Mouse (Mus musculus): Measurements from ENCODE around the gene Matn1.
A peak's percentile ranks its signal among the peaks of the same experiment; 100 is the strongest.

Gene Matn1

DNA sequence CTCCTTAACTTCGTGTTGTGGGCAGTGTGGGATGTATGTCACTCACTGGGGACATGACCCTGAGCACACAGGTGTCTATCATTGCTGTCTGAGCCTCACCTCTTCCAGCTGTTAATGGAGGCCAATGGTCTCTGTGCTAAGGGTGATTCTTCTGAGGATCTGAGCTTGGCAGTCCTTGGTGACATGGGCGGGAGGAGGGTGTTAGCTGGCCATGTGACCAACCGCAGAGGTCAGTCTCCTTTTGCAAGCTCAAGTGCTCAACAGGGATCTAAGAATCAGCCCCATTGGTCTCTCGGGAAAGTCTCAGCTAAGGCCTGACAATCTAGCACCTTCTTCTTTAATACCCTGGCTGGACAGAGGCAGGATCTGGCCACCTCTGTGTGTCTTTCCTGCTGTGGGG, 26.6 kb upstream of the Matn1 start:
- no peak for DNase-seq (ENCODE audit: low spot score)

DNA sequence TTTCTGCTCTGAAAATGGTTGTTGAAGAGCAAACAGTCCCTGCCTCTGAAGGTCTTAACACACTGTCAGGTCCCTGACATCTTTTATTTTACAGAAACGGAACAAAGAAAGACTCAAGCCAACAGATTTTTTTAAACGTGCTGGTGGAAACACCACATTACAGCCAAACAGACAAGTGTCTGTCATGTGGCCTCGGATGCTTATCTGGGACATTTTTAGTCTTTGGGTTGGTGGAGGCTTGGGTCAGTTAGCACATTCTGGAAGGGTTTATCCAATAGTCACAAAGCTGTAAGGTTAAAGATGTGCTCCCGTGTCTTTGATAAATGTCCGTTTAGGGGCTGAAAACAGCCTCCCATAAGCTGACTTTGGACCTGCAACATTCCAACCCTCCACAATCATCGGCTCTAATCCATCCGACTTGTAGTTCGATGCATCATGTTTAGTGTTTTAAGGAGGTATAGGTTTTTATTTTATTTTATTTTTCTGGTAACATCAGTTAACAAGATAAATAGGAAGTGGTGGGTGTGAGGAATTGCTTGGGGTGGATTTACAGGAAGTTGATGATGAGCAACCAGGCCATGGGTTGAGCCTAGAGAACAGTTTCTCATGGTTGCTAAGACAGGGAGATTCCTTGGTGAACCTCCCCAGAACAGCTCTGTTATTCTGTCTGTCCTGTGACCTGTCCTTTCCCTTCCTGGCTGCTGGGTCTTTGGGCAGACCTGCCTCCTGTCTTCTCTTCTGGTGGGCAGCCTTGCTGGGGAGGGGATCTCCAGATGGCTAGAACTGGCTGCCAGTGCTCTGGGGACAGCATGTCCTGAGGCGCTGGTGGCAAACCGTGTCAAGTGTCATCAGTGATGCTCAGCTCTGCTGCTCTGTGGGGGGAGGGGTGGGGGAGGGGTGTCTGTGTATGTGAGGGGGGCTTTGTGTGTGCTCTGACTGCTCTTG, 25.1 kb upstream of the Matn1 start:
- DNase-seq (ENCODE audit: low spot score), result peak; percentile 57

DNA sequence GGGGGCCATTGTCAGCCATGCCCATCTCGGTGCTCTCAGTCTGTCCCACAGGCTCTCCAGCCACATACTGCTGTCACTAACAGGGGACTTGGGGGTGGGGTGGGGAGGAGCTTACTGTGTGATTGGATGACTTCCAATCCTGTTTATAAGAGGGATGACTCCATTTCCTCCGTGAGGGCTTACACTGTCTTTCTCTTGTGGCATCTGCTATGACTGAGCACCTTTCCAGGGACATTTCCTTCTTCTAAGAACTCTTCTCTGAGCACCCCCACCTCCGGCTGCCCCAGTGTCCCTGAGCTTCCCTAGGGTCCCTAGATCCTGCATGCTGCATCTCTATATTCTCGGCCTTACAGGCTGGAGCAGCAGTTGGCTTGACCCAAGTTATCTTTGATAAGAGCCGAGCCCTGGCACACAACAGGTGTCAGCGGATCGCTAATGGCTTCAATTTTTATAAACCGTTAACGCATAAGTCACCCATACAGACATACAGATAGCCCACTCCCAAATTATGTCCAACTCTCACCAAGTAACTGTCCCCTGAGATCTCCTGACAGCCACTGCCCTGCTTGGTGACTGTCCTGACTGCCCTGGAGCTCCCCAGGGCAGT, 24.3 kb upstream of the Matn1 start:
- no peak for DNase-seq (ENCODE audit: low spot score)

DNA sequence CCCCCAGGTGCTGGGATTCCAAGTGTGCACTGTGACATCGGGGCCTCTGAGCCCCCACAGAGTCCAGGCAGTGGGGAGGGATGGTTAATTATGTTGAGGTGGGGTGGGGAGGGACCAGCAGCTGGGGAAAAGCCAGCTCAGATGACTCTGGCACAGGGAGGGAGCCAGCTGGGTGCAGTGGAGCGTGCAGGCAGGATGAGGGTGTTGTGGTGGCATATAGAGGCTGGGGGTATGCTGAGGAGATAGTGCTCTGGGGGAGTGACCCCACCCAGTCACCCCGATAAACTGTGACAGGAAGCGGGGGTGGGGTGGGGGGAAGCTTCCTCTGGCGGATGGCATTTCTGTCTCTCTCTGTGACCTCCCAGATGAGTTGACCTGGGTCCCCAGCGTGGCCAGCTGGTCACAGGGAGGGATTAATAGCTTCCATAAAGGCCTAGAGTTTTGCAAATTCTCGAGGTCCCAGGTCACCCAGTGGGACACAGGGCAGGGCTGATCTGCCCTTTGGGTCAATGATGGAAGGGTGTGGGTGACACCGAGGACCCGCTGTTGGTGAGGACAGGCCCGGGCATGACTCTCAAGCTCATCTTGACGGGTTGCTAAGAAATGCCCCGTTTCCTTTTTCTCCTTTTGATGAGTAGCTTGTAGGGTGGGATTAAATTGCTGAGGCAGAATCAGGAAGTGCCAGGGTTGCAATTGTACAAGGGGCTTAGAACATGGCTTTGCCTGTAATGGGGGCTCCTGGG, 23.1 kb upstream of the Matn1 start:
- peak; percentile 81 for DNase-seq (ENCODE audit: low spot score)

DNA sequence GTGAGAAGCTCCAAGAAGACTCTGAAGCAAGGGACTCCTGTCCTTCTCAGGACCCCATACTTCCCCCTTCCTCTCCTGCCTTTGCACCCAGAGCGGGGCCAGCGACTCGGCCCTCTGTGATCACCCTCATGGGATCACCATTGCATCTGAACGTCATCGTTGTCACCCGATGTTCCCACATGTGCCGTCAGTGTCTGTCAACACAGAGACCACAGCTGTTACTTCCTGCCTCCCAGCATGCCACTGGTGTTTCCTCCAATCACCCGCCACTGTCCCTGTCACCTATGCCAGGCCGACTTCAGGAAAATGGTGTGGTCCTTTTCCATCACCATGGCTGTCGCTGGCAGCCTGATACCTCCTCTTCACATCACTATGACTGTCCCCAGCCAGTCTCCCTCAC, 22.2 kb upstream of the Matn1 start:
- peak; percentile 75 for DNase-seq (ENCODE audit: low spot score)

DNA sequence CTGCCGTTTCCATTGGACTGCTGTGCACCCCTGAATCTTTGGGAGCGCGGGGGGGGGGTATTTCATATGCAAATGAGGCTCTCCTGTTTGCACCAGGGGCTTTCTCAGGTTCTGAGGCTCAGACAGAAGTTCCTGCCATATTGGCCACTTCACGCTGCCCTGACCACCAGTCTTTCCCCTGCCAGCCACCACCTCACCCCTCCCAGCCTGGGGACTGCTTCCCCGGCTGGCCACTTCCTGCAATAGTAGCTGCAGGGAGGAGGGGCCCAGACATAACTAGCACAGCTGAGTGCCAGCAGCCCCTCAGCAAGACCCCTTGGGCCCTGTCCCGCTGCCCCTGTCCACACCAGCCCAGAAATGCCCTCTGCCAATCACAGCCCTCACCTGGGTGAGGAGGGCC, 17.9 kb upstream of the Matn1 start:
- DNase-seq (ENCODE audit: low spot score), result no peak

DNA sequence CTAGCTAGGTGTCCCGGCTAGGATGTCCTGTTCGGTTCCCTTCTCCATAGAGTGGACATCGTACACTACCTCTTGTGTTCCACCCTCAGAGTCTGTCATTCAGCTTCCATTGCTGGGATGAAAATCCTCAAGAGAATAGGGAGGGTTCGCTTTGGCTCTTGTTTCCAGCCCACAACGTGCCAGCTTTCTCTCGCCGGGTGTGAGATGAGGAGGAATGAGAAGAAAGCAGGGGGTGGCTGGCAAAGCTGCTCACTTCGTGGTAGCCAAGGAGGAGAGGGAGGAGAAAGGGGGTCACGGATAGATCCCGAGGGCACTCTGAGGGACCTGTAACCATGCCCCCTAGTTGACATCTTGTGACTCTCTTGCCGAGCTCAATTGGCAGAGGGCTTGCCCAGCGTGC, 16.4 kb upstream of the Matn1 start:
- DNase-seq (ENCODE audit: low spot score), result no peak

DNA sequence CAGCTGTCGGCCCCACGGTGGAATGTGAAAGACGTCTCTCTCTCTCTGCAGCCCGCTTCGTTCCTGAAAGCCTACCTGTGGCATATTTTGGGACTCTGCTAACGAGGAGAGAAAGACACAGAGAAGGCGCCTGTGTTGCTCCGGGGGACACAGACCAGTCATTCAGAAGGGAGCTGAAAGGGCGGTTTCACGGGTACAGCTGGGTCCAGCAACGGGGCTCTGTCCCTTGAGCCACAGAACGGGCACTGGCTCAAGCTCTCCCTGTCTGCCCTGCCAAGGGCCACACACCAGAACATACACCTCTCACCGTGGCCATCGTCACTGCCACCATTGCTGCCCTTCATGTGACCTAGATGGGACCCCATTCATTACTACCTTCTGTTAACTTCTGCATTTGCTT, 1.5 kb upstream of the Matn1 start:
- no peak for DNase-seq (ENCODE audit: low spot score)

DNA sequence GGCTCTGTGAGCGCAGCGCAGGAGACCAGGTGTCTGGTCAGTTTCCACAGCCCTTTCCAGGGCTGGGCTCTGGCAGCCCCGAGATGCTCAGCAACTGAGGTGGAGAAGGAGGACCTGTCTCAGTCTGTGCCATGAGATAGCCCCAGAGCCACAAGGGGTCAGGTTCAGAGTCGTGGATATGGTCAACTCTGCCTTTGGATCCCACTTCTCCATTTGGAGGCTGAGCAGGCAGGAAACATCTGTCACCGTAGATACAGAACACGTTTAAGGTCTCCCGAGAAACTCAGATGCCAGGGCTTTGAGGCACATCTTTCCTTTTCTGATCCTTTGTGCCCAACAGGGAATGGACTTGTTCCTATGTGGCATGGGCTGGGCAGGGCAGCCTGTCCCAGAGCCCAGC, 594 bp downstream of the Matn1 start:
- no peak for DNase-seq (ENCODE audit: low spot score)

DNA sequence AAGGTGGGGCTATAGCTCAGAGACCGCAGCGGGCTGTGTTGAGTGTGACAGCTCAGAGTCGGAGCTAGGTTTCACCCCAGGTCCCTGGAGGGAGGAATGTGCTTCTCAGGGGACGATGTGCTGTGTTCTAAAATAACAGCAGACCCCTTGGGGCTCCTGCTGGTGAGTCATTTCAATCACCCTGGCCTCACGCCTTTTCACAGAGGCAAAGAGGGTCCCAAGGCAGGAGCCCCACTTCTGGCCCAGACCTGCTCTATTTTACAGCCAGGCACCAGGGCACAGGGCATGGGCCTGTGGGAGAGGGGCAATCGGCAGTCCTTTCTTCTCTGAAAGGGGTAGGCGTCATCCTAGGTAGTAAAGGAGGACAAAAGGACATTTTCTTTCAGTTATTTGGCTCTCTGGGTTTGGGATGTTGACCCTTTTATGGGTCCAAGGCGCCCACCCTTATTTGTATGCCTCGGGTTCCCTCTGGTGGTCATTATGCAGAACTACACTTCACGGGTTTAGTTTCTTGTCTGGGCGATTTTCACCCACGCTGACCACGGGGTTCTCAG, 3.0 kb downstream of the Matn1 start:
- DNase-seq (ENCODE audit: low spot score), result peak; percentile 35

DNA sequence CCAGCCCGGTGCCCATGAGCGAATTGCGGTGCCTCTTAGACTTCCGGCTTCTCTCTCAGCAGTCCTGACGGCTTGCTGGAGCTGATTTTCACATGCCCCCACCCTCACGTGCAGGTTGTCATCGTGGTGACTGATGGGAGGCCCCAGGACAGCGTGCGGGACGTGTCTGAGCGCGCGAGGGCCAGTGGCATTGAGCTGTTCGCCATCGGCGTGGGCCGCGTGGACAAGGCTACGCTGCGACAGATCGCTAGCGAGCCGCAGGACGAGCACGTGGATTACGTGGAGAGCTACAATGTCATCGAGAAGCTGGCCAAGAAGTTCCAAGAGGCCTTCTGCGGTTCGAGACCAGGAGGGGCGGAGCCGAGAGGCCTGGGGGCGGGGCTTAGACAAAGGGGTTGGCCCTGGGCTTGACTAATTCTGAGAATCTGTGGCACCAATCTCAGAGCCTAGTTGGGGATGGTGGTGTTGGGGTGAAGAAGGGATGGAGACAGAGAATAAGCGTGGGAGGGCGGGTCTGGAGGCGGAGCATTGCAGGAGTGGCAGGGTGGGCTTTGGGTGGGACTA, 5.7 kb downstream of the Matn1 start:
- no peak for DNase-seq (ENCODE audit: low spot score)

DNA sequence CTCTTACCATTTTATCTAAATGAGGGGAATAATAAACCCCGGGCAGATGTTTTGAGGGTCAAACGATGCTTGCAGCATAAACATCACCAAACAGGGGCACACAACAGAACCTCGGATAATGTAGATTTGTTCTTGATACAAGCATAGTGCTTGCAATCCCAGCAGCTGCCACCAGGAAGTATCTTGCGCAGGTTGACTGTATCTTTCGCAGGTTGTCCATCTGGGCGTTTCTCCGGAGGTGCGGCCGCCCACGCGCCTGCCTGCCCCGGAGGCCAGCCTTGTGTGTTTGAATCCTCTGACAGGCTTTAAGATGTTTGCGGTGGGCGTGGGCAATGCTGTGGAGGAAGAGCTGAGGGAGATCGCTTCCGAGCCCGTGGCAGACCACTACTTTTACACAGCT, 8.3 kb downstream of the Matn1 start:
- DNase-seq (ENCODE audit: low spot score), result peak; percentile 46

DNA sequence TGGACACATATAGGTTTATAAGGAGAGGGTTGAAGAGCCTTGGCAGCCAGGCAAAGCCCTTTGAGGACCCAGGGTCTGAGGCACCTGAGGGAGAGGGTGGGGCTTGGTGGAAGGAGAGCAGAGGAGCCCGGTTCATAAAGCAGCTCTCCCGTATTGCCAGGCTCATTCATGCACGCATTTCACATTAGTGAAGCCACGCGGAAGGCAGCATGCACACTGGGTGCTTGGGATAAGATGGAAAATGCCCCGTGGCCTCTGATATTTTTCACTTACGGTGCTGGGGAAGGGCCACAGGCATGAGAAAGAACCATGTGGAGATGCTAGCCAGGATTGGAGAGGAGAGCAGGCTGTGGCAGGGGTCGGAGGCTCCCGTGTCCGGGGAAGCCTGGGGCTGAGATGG, 13.0 kb downstream of the Matn1 start:
- DNase-seq (ENCODE audit: low spot score), result no peak

DNA sequence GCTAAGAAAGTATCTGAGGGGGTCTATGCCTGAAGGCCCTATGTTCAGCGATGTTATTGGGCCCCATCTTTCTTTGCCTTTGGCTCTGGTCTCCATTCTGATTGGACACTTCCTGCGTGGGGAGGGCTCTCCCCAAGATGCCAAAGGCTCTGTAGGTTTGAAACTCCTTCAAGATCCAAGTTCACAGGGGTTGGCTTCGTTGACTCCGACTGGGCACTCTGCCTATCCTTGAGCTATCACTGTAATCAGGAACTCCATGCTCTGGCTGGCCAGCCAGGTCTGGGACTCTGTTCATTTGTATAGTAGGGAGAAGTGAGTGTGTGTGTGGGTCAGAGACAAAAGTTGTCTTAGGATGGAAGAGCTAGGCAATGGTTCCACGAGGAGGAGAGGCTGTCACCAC, 14.6 kb downstream of the Matn1 start:
- no peak for DNase-seq (ENCODE audit: low spot score)

DNA sequence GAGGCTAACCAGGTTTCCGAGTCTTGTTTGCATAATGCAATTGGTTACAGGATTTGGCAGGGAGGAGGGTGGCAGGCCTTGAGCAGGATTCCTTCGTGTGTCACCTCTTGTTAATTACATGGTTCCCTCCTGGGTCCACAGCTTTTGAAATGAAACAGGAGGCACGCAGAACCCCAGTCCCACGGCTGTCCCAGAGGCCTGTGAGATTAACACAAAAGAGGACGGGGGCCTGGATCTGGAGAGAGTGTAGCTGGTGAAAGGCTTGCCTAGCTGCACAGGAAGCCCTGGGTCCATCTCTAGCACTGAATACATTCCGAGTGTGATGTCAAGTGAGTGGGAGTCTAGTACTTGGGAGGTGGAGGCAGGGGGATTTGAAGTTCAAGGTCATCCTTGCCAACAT, 15.5 kb downstream of the Matn1 start:
- no peak for DNase-seq (ENCODE audit: low spot score)

DNA sequence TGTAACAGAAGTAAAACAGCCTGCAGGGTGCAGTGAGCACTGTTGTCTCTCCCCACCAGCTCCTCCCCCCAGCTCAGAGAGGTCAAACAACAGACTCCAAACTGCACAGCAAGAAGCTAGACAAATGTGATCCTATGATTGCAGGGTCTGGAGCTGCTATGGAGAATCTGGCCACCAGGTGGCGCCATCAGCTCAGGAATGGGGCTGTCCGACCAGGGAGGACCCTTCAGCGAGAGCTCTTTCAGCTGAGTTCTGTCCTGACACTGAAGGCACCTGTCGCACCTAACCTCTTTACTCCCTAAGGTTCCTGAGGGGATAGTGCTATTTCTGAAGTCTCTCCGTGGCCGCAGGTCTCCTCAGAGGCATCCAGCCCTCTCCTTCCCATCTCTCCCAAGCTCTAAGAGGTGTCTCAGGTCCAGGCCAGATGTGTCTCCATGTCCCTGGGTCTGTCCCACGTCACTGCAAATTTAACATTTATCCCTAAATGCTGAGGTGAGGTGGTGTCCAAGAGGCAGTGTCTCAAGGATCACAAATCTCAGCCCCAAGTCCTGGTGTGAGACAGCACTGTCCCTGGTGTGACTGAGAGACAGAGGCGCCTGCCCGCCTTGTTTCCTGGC, 16.0 kb downstream of the Matn1 start:
- DNase-seq (ENCODE audit: low spot score), result peak; percentile 66

DNA sequence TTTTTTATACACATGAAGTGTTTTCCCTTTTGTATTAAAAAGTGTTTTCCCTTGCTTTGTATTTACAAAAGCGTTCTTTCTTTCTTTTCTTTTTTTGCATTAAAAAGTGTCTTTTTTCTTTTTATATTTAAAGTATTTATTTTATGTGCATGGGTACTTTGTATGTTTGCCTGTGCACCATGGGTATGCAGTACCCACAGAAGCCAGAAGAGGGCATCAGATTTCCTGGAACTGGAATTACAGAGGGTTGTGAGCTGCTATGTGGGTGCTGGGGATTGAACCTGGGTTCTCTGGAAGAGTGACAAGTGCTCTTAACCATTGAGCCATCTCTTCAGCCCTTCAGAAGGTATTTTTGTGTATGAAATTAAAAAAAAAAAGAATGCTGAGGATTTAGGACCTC, 27.1 kb downstream of the Matn1 start:
- DNase-seq (ENCODE audit: low spot score), result no peak

DNA sequence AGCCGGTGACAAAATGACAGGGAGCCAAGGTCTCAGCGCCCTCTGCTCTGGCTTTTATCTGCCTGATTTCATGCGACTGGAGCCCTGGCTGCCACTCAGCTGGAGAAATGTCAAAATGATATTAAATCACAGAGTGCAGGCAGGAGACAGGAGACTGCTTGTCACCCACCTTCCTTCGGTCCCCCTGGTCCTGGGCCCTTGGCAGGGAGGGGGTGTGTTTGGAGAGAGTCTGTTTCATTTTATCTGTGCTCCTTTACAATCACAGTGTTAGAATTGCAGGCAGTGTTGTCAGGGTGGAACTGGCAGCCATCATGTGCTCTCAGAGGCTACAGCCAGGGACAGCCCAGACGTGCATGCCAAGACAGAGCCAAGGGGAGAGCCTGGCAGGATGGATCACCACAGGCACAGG, 28.2 kb downstream of the Matn1 start:
- no peak for DNase-seq (ENCODE audit: low spot score)

DNA sequence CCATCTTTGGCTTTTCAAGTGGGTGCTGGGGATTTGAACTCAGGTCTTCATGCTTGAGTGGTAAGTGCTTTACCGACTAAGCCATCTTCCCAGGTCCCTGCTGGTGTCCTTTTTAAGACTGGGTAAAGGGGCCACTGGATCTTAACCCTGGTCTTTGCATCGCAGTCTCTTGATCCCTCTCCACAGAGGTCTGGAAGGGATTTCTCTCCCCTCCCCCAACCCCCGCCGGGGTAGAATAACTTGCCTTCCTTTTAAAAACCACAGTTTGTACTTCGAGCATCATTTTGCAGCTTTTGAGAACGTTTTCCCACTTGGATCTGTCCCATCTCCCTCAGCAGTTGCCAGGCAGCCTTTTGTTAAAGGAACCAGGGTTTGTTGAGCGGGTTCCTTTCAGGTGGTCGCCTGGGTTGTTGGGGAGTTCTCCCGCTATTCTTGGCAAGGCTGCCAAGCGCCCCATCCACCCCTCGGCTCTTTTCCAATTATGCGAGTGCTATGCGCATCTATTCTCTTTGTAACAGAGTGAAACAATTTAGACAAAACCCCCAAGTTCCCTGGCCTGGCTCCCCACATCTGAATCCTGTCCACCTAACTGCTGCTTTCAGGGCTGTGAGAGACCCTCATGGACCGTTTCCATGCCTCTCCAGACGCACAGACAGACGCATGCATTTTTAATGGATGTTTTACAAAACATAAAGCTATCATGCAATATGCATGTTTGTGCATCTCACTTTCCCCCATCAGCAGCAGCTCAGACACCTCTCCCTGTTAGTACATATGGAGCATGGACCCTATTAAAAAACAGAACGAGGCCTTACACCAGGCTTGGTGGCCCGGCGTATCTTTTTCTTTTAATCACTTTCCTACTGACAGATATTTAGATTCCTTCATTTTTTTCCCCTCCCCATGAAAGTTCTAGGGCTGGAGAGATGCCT, 29.4 kb downstream of the Matn1 start:
- no peak for DNase-seq (ENCODE audit: low spot score)

DNA sequence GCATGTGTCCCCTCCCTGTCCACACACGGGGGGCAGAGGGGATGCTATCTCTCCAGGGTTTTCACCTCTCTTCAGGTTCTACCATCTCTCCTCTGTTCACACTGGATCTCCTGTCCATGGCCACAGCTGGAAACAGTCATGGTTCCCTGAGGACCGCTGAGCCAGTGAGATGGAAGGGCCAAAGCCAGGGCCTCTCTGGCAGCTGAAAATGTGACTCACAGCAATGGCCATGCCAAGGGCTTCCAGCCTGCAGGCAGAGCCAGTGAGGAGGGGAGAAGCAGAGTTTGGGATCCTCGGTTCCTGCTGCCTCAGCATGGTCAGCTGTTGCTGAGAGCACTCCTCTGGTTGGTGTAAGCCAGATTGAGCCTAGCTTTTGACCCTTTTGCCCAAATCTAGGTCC, 34.8 kb downstream of the Matn1 start:
- DNase-seq (ENCODE audit: low spot score), result no peak
